Mouse (Mus musculus) E14TG2a.4 (cell line): ENCODE data around the gene Gm9817.

ENCODE experiments used
- CTCF ChIP-seq: conservative IDR thresholded peaks from 2 replicates; pipeline ENCODE4 v1.5.1; 2014; ENCODE audit warnings: low read length
- NANOG ChIP-seq: IDR thresholded peaks from 2 replicates; pipeline ENCODE4 v1.6.1; 2014; ENCODE audit warnings: borderline replicate concordance, low read length, mixed read lengths
- POU5F1 ChIP-seq: IDR thresholded peaks from 2 replicates; pipeline ENCODE4 v1.6.1; 2014; ENCODE audit warnings: low read length, borderline replicate concordance

DNA sequence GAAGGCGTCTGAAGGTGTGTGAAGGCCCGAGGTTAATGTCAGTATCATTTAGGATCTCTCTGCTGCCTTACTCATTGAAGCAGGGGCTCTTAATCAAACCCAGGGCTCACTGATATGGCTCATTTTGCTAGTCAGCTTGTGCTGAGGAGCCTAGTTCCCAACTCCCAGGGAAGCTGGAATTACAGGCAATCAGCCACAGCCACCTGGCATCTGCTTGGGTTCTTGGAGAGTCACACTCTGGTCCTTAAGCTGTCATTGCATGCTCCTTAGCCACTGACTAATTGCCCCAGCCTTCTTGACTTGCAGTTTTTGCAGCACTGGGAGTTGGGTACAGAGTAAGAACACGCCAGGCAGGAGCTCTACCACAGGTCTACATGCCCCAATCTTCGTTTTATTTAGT is 42.1 kb upstream of the Gm9817 start:
- TF ChIP-seq CTCF (no peak), NANOG (no peak), POU5F1 (no peak)
